Mouse (Mus musculus): ENCODE measurements around the gene Tspan7. TPM values are rescaled to one million over a fixed set of nuclear protein-coding genes. Genes with fewer than 3 reads are reported as not detected.

The Tspan7 gene
- polyA plus RNA-seq, 1 experiment from 2014 or later: 130 TPM

DNA sequence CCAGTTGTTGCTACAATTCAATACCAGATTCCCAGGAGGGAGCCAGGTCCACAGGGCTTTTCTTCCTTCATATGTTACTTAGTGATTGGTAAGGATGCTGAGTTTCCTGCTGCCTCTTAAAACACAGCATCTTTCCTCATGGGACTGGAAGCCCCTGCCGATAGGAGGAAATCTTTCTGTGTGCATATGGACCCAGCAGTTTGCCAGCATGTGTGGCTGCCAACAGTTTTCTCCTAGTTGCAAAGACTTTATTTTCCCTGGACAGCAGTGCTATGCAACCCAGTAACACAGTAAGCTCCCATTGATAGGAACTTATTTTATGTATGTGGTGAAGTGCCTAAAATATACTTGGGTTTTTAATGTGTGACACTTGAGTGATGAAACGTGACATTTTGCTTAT lies 73.7 kb downstream of the Tspan7 start:
- no peaks in the 10 kb centered on the region for H3K4me1 ChIP-seq
- no peaks in the 10 kb centered on the region for H3K27me3 ChIP-seq (replicated peaks)
- no peak overlapping the region for H3K27ac ChIP-seq
- H3K36me3 ChIP-seq: no peaks in the 10 kb centered on the region
- no peaks in the 10 kb centered on the region for H3K9me3 ChIP-seq
- no peak overlapping the region for H3K9ac ChIP-seq
- H3K4me3 ChIP-seq: no peak overlapping the region
- ATAC-seq (ENCODE audit: low FRiP score, low read depth): no peak
- WGBS: 73% methylated on average over 2 of the region's 2 CpGs
- no peak overlapping the region for H3K4me2 ChIP-seq (replicated peaks)

DNA sequence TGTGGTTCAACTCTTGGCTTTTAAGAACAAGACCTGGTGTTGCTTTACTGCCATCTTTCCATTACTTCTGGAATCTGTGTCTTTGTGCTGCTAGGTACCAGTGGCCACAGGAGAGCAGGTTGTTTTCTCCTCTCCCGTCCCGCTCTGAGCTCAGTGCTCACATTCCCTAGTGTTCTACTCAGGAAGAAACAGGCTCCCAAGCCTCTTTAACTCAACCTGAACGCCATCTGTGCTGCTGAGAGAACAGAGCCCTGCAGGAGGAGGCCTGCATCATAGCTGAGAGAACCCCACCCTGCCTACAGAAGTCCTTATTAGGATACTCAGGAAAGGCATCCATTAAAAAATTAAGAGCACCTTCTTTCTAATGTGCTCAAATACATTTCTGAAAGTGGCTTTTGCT lies 80.9 kb downstream of the Tspan7 start:
- WGBS: 75% methylated on average over 3 of the region's 3 CpGs
- Histone ChIP-seq H3K4me2 (replicated peaks) (no peak overlapping the region), H3K4me3 (no peak overlapping the region)

DNA sequence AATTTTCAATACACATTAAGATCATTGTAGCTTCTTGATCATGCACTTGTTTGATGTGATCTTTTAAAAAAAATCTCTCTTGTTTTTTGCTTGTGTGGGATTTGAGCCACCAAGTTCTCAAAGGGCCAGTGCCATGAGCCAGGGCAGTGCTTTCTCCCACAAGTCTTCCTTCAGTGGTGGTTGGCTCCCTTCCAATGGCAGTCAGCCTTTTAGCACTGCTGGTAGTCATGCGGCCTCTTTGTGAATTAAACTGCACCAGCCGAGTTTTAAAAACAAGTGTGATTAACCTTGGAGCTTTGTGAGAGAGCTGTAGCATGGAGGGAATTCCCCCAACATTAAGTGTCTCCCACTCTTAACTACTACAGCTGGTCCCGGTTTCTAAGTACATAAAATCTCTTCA lies 89.6 kb downstream of the Tspan7 start:
- no peaks in the 10 kb centered on the region for H3K27me3 ChIP-seq (replicated peaks)
- no peak overlapping the region for H3K9ac ChIP-seq
- no peak for ATAC-seq (ENCODE audit: low FRiP score, low read depth)
- no peaks in the 10 kb centered on the region for H3K36me3 ChIP-seq
- H3K4me1 ChIP-seq: no peaks in the 10 kb centered on the region
- no peak overlapping the region for H3K4me2 ChIP-seq (replicated peaks)
- H3K27ac ChIP-seq: no peak overlapping the region
- H3K4me3 ChIP-seq: no peak overlapping the region
- WGBS: 55% methylated on average over 3 of the region's 3 CpGs
- no peaks in the 10 kb centered on the region for H3K9me3 ChIP-seq

More for the DNA sequence above, 80.9 kb downstream of the Tspan7 start:
- H3K4me1 ChIP-seq: no peaks in the 10 kb centered on the region
- H3K36me3 ChIP-seq: no peaks in the 10 kb centered on the region
- H3K27me3 ChIP-seq (replicated peaks): no peaks in the 10 kb centered on the region
- no peak for ATAC-seq (ENCODE audit: low FRiP score, low read depth)
- no peak overlapping the region for H3K27ac ChIP-seq
- H3K9me3 ChIP-seq: no peaks in the 10 kb centered on the region
- H3K9ac ChIP-seq: no peak overlapping the region

GRCm38 (mm10) chrX:10575406-10575805 lies 90.4 kb downstream of the Tspan7 start:
- ATAC-seq (ENCODE audit: low FRiP score, low read depth): no peak
- H3K27me3 ChIP-seq (replicated peaks): no peaks in the 10 kb centered on the region
- H3K9me3 ChIP-seq: no peaks in the 10 kb centered on the region
- H3K4me2 ChIP-seq (replicated peaks): no peak overlapping the region
- H3K36me3 ChIP-seq: no peaks in the 10 kb centered on the region
- H3K4me3 ChIP-seq: no peak overlapping the region
- 63% methylated on average over 2 of the region's 2 CpGs for WGBS
- H3K27ac ChIP-seq: no peak overlapping the region
- no peaks in the 10 kb centered on the region for H3K4me1 ChIP-seq
- no peak overlapping the region for H3K9ac ChIP-seq

- Histone ChIP-seq H3K9ac (no peak overlapping the region), H3K27me3 (replicated peaks) (no peaks in the 10 kb centered on the region), H3K27ac (no peak overlapping the region), H3K36me3 (no peaks in the 10 kb centered on the region), H3K4me1 (no peaks in the 10 kb centered on the region), H3K4me2 (replicated peaks) (no peak overlapping the region), H3K4me3 (no peak overlapping the region), H3K9me3 (no peaks in the 10 kb centered on the region)
- ATAC-seq (ENCODE audit: low FRiP score, low read depth): no peak
- 85% methylated on average over 4 of the region's 4 CpGs for WGBS
Observed at GRCm38 (mm10) chrX:10576349-10576748, 91.4 kb downstream of the Tspan7 start.

DNA sequence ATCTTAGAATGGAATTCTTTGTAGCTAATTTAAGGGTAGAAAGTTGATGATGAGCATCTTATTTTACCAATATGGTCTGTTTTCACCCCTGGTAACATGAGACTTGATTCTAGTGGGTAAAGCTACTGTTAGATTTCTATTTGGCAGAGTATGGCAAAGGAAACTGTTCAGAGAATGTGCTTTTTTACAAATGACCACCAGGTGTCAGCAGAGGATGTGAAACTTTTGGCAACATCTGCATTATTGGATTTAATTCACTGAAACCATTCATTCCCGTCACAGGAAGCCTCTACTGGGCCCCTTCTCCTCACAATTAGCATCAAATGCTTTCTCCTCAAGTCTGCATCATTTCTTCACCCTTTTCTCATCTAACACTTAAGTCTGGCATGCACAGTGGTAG lies 92.4 kb downstream of the Tspan7 start:
- H3K9ac ChIP-seq: no peak overlapping the region
- no peaks in the 10 kb centered on the region for H3K4me1 ChIP-seq
- H3K4me3 ChIP-seq: no peak overlapping the region
- H3K27ac ChIP-seq: no peak overlapping the region
- no peaks in the 10 kb centered on the region for H3K36me3 ChIP-seq
- H3K9me3 ChIP-seq: no peaks in the 10 kb centered on the region
- no peak for ATAC-seq (ENCODE audit: low FRiP score, low read depth)
- H3K27me3 ChIP-seq (replicated peaks): no peaks in the 10 kb centered on the region
- H3K4me2 ChIP-seq (replicated peaks): no peak overlapping the region
- 26% methylated on average over 1 of the region's 1 CpGs for WGBS

GRCm38 (mm10) chrX:10582731-10583130 lies 97.8 kb downstream of the Tspan7 start:
- no peak overlapping the region for H3K9ac ChIP-seq
- H3K4me1 ChIP-seq: no peaks in the 10 kb centered on the region
- 80% methylated on average over 4 of the region's 4 CpGs for WGBS
- no peaks in the 10 kb centered on the region for H3K27me3 ChIP-seq (replicated peaks)
- ATAC-seq (ENCODE audit: low FRiP score, low read depth): no peak
- no peak overlapping the region for H3K27ac ChIP-seq
- H3K4me3 ChIP-seq: no peak overlapping the region
- no peak overlapping the region for H3K4me2 ChIP-seq (replicated peaks)
- H3K36me3 ChIP-seq: no peaks in the 10 kb centered on the region
- no peaks in the 10 kb centered on the region for H3K9me3 ChIP-seq

DNA sequence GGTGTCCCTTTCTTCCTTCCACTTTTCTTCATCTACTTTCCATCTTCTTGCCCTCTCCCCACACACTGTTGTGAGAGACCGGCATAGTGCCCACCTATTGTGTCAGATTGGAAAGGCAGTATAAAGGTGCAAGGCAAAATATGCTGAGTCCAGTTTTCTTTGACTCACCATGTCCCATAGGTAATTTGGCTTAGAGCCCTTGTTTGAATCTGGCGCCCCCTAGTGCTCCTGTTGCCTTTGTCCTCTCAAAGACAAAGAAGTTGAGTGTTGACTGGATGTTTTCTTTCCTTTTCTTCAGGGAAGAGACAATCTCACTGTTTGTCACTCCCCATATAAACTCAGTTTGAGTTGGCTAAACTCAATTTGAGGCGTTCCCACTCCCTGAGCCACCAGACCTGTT lies 107.3 kb downstream of the Tspan7 start:
- Histone ChIP-seq H3K27ac (no peak overlapping the region), H3K4me1 (no peaks in the 10 kb centered on the region), H3K36me3 (no peaks in the 10 kb centered on the region), H3K4me2 (replicated peaks) (no peak overlapping the region), H3K27me3 (replicated peaks) (no peaks in the 10 kb centered on the region), H3K4me3 (no peak overlapping the region), H3K9me3 (no peaks in the 10 kb centered on the region), H3K9ac (no peak overlapping the region)
- 63% methylated on average over 3 of the region's 3 CpGs for WGBS
- ATAC-seq (ENCODE audit: low FRiP score, low read depth): no peak

- no peak for ATAC-seq (ENCODE audit: low FRiP score, low read depth)
- Histone ChIP-seq H3K4me1 (no peaks in the 10 kb centered on the region), H3K9me3 (no peaks in the 10 kb centered on the region), H3K4me2 (replicated peaks) (no peak overlapping the region), H3K9ac (no peak overlapping the region), H3K27ac (no peak overlapping the region), H3K4me3 (no peak overlapping the region), H3K36me3 (no peaks in the 10 kb centered on the region), H3K27me3 (replicated peaks) (no peaks in the 10 kb centered on the region)
- 96% methylated on average over 7 of the region's 7 CpGs for WGBS
Observed at GRCm38 (mm10) chrX:10593561-10593960, 108.6 kb downstream of the Tspan7 start.

DNA sequence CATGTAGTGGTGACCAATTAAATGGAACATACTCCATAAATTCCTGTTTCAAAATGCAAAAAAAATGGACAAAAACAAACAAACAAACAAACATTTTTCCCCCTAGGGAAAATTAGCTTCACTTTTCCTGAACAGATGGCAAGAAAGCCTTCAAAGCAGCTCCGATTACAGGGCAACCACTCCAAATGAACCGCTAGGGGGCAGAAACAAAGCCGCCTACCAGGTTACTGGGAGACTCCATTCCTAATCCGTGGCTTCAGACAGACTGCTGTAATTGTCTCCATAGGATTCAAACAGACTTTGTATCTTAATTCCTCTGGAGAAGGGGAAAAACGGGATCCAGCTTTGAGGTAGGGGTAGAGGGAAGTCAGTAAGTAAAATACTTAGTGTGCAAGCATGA lies 132.2 kb downstream of the Tspan7 start:
- Histone ChIP-seq H3K4me3 (no peak overlapping the region), H3K9me3 (no peaks in the 10 kb centered on the region), H3K9ac (no peak overlapping the region), H3K36me3 (no peaks in the 10 kb centered on the region), H3K4me2 (replicated peaks) (no peak overlapping the region), H3K27ac (no peak overlapping the region), H3K27me3 (replicated peaks) (no peaks in the 10 kb centered on the region), H3K4me1 (no peaks in the 10 kb centered on the region)
- ATAC-seq (ENCODE audit: low FRiP score, low read depth): no peak
- WGBS: 17% methylated on average over 5 of the region's 5 CpGs

GRCm38 (mm10) chrX:10641062-10641461 lies 156.1 kb downstream of the Tspan7 start:
- H3K9me3 ChIP-seq: no peaks in the 10 kb centered on the region
- ATAC-seq (ENCODE audit: low FRiP score, low read depth): no peak
- no peaks in the 10 kb centered on the region for H3K36me3 ChIP-seq
- H3K27ac ChIP-seq: no peak overlapping the region
- H3K4me3 ChIP-seq: no peak overlapping the region
- H3K27me3 ChIP-seq (replicated peaks): no peaks in the 10 kb centered on the region
- no peak overlapping the region for H3K9ac ChIP-seq
- H3K4me2 ChIP-seq (replicated peaks): no peak overlapping the region
- no peaks in the 10 kb centered on the region for H3K4me1 ChIP-seq

All from neural tube, embryonic 12.5 days (tissue).